Mouse (Mus musculus) ovary, postnatal 14 days (tissue): ENCODE data around the gene Amotl1.
"Not testable (repeated sequence)": the region's sequence is repeated elsewhere in the genome, so short reads cannot be mapped to it uniquely, and the experiment has no call there.

Experiments used
- DNase-seq: peaks from one replicate; pipeline ENCODE4 v3.0.0; 2022; ENCODE audit warnings: low spot score

Gene Amotl1

DNA sequence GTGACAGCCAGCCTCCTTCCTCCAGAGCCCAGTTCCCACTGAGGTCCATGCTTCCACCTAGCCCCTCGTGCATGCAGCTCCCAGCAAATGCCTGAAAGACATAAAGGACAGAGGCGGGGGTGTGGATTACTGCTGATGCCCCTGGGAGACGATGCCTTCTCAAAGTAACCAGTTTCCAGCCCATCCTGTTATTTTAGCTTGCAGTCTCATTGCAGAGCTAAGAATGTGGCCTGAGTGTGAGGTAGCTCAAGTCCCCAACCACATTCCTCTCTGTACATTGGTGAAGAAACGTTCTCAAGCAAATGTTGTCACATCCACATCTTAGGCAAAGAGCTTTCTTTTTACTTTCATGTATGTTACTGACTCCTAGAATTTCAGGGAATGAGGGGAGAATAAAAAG, at the start of gene Amotl1:
Gene Amotl1, minus strand, starts transcription at position 101 of the 400 bp plus-strand sequence.
- no peak for DNase-seq

DNA sequence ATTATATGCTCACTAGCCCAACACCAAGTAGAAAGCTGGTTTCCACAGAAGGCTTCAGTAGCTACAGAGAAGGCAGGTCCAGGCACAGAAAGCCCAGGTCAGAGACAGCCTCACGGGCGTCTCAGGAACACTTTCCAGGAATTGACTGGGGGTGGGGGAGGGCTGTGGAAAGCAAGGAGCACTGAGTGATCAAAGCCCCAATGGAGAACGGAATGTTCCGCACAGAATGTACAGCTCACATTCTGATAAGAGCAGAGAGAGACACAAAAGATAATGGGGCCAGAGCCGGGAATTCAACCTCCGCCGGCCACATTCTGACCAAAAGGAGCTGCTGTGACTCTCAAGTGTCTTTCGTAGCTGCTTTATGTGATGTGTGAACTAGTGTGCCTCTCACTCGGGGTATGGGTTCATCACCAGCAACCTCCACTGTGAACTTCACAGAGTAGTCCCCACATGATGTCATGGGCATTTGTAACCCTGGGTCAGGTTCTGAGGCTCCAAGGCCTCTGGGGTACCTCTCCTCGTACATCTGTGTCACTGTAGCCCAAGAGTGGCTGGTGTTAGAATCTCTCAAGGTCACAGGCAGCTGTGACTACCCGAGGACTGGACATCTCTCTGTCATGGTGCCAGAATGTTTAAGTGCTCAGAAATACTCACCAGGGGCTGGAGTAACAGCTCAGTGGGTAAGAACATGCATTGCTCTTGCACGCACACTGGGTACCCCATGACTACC, 44.7 kb upstream of the Amotl1 start:
- DNase-seq = no peak

DNA sequence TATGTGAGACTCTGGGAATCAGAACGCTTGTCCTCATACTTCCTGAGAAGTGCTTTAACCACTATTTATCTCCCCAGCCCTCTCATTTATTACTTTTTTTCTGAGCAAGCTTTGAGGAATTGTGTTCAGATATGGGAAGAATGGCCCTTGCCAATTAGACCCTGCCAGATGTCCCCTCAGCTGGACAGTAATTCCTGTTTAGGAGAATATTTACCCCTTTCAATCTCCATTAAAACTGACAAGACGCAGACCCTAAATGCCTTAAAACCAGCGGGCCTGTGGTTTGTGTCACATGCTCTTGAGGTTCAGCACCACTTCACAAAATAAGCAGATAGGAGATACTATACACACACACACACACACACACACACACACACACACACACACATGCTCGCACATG, 39.5 kb upstream of the Amotl1 start:
- DNase-seq = no peak

DNA sequence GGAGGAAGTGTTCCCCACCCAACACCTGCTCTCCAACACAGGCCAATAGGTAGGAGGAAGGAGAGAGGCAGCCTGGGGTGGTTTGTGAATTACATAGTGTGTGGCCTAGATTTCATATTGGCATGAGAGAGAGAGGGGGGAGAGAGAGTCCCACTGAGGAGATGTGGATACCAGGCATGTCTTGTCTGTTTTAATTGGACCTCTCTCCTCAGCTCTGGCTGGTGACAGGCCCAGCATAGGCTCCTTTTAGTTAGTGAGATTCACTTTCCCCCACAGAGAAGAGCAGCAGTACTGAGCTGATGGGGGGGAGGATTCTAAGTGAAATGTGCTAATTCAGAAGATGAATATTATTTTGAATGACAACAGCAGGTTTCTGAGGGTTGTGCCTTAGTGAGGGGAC, 37.9 kb upstream of the Amotl1 start:
- DNase-seq = no peak

DNA sequence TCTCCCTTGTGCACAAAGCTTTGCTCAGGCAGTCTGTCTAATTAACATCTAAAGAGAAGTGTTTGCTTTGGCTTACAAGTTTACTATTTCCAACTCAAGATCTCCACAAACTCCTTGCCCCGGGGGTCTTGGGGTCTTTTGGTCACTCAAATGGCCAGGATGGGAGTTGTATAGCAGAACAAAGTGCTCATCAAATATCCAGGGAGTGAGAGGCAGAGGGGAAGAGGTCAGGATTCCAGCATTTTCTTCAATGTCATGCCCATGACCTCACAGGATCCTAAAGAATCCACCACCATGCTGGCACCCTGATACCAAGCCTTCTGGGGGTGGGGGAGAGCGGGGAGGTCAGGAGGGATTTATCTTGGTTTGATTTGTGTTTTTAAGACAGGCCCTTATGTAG, 35.7 kb upstream of the Amotl1 start:
- DNase-seq = no peak

DNA sequence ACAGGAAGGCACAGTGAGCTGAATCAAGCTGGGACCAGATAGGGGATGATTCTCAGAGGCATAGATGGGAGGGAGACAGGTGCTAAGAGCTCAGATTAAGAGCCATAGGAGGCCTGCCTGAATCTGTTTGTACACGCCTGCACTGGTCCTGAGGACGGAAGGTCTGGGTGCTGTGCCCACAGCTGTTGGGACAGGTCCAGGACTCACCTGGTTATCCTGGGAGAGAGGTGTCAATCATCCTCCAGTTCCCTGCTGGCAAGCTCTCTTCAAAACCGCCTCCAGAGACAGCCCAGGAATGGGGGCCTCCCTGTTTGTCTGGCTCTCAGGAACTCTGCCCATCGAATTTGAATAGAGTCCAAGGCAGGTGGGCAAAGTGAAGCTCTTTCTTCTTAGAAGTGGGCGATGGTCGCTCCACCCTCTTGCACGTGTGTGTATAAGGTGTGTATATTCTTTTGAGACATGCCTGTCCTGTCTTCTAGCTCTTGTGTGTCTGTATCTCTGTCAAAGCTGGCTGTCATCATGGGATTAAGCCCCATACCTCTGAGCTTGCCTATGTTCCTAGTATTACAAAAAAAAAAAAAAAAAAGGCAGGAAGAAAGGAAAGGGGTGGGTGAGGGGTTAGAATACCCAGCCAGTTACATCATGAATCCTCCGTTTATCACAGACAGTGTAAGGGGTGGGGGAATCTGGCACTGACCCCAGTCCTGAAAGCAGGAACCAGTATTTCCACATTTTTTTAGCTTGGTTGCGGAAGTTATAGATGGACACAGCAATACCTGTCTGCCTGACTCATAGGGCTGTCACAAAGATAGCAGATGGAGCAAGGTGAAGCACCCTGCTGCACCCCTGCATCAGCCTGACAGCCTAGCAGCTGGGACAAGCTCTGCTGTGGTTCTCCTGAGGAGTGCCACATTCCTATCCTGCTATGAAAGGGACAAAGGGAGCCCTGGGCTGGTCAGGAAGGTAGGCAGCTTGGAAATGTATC, 31.1 kb upstream of the Amotl1 start:
- DNase-seq = no peak

DNA sequence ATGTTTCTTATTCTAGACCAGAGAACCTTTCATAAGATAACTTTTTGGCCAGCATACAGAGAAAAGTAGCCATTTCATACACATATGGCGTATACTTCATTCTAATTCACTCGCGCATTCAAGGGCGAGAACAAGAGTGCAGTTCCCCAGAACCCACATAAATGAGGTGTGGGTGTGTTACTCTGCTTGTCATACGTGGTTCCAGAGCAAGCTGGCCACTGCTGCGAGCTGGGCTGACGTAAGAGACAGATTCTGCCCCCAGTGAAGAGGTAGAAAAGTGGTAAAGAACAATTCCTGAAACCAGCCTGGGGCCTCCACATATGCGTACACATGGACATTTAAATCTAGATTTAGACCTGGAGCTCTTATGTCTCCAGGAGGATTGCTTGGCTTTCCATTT, 29.6 kb upstream of the Amotl1 start:
- DNase-seq = no peak

DNA sequence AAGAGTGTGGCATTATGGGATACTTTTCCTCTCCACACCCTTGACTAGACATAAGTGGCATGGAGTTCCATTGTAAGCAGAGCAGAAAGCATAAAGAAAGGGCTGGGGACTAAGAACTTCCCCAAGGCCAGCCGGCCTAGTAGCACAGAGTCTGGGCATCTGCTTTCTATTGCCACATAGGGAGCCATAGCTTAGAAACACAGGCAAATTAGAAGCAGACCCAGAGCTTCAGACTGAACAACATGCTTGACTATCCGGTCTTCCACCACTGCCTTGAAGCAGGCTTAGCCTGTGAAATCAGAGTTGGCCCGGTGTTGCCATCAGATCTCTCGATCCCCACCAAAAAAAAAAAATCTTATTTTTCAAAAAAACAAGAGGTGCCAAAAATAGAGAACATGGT, 28.3 kb upstream of the Amotl1 start:
- DNase-seq = no peak

DNA sequence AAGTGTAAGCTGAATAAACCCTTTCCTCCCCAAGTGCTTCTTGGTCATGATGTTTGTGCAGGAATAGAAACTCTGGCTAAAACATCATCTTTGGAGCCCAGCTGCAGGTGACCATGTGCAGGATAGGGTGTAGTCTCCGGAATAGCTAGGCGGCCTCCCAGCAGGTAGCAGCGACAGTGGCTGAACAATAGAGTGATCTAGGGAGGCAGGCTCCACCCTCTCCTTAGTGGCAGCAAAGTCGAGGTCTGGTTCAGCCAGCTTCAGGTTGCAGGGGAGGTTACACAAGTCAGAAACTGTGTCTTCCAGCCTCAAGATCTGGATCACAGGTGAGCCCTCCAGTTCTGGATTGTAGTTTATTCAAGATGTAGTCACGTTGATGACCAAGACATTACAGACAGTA, 27.1 kb upstream of the Amotl1 start:
- DNase-seq = not testable (repeated sequence)

DNA sequence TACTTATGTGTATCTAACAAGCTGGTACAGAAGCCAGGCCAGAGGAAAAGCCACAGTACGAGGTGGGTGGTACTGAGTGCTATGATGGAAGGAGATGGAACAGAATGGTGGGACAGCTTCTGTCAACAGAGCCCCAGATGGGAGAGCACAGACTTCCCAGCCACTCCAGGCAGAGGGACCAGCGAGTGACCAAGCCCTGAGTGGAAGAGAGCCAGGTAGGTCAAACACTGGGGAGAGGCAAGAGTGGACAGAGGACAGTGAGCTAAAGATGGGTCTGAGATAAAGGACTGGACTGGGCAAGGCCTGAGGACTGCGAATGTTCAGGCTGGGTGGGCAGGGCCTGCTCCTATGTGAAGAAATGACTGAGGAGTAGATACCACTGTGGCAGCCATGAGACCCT, 23.5 kb upstream of the Amotl1 start:
- no peak for DNase-seq

DNA sequence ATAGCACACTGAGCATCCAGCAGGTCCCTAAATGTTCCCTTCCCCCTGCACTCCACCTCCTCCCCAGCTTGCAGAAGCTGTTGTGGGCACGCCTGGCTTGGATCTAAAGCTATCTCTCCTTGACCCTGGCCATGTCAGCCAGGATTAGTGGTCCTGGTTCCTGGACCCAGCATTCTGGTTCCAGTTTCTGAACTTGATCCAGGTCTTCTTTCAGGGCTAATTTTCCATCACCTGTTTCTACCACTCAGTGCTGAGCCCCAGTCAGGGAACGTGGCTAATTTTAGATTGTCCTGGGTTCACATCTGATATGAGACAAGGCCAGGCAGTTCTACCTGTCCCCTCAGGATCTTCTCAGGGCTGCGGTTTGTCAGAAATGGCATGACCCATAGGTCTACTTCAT, 21.2 kb upstream of the Amotl1 start:
- no peak for DNase-seq

DNA sequence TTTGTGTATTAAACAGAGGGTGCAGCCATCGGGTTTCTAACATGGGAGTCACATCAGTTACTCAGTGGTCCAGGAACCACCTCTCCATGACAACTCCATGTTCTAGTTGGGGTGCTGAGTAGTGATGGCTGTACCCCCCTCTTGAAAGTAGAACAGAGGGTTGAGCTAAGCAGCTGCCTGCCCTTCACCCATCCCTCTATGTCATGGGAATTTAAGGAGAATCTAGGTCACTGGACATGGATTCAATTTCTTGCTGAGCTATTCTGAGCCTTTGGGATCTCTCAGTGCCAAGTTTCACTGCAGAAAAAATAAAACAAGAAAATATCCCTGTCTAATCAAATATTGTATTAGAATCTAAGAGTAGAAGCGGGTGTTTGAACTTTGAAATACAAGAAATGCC, 18.7 kb upstream of the Amotl1 start:
- DNase-seq = no peak

DNA sequence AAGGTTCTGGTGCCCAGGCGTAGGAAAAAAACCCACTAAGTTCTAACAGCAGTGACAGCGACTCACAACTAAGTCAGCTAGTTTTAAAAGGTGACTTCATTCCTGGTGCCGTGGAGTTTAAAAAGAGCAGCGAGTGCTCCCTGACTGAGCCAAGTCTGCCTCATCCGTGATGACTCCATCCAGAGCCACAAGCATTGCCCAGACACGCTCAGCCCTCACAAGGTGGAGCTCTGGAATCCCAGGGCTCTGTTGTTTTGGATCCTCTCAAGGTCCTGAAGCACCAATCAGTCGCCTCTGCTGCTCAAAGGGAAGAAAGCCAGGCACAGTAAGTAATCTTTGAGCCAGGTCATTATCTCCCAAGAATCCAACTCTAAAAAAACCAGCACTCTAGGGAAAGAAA, 18.0 kb upstream of the Amotl1 start:
- no peak for DNase-seq

DNA sequence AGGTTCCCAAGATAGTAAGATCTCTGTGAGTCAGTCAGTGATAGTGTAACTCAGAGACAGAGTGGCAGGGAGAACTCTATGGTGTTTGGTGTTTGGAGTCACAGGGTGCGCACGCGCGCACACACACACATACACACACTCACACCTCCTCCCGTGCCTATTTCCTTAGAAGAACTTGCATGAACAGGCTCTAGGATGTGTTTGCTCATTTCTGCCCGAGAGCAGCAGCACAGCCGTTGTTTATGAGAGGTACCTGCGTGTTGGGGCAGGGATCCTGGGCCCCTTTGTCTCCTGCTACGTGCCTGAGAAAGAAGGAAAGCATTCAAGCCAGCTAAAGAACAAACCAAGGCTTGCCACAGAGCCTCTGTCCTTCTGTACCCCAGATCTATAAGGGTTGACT, 17.3 kb upstream of the Amotl1 start:
- DNase-seq = no peak

DNA sequence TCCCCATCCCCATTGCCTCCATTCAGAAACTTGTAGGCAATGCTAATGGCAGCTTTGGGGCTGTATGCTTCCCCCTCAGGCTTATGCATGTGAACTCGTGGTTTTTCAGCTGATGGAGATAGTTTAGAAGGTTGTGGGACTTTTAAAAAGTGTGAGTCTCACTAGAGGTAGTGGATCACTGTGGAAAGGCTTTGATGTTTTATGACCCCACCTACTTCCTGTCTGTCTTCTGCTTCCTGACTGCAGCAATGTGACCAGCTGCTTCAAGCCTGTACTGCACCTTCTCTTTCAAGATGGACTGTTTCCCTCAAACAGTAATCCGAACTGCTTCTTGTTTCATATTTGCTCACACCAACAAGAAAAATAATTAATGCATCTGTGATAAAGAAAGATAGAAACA, 13.1 kb upstream of the Amotl1 start:
- no peak for DNase-seq

DNA sequence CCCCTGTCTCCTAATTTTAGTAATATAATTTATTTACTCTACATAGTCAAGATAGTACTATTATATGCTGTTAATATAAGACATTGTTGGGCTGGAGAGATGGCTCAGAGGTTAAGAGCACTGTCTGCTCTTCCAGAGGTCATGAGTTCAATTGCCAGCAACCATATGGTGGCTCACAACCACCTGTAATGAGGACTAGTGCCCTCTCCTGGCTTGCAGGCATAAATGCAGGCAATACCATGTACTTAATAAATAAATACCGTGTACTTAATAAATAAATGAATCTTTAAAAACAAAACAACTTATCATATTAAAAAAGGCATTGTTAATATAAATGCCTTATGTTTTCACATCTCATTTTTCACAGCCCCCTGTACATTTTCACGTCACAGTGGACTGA, 9.2 kb upstream of the Amotl1 start:
- DNase-seq = no peak

DNA sequence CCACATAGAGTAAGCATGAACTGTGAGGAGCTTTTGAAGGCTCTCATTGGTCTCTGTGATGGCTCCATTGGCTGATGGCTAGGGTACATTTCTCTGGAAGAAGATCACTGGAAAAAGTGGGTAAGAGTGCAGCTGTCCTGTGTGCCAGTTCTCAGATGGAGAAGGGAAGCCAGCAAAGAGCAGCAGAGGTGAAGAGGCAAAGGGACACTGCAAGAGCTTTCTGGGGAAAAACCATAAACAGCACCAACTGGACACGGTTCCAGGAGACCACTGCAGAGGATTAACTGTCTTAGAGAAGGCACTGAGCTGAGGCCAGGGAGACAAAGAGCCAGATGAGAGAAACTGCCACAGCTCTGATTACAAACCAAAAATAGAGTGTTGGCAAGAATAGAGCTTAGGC, 7.9 kb upstream of the Amotl1 start:
- no peak for DNase-seq

DNA sequence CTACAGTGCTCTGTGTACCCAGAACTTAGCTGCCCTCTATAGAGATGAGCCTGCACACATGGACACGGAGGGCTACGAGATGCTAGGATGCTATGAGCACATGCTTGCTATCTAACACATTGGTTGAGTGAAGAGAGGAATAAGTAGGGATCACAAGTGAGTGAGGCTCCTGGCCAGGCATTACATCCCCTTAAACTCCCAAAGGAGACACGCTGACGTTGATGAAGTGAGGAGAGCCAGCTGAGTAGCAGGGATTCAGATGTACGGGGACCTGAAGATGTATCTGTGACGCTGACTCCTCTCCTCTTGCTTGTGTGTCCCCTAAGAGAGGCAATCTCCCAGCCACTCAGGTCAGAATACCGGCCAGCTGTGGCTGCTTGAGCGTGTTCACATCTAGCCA, 3.0 kb upstream of the Amotl1 start:
- DNase-seq = no peak

DNA sequence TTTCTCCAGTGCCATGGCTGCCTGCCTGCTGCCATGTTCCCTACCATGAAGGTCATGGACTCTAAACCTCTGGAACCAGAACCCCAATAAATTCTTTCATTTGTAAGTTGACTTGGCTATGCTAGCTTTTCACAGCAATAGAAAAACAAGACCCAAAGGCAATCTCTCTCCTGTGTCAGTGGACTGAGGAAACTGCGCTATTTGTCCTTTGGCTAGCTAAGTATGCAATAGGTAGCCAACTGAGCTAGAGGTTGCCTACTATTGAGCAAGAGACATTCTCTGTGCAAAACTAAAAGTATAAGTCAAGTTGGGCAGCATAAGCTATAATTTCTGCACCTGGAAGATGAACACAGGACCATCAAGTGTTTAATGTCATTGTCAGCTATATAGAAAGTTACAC, 1.8 kb upstream of the Amotl1 start:
- DNase-seq = no peak

DNA sequence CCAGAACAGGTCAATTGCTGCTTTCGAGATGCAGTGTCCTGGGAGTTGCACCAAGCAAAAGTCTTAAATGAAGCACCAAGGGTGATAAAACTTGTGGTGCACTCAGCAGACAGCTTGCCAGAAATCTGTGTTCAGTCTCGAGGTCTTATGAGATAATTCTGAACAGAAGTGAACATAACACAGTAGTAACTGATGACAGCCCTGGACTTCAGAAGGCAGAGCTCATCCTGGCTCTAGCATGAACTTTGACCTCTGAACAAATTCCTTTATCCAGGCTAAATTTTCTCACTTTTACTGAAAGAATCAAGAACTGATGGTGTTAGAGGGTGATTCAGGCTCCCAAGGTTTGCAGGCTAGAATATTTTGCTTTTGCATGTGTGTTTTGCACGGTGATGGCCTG, 1.2 kb upstream of the Amotl1 start:
- DNase-seq = no peak

DNA sequence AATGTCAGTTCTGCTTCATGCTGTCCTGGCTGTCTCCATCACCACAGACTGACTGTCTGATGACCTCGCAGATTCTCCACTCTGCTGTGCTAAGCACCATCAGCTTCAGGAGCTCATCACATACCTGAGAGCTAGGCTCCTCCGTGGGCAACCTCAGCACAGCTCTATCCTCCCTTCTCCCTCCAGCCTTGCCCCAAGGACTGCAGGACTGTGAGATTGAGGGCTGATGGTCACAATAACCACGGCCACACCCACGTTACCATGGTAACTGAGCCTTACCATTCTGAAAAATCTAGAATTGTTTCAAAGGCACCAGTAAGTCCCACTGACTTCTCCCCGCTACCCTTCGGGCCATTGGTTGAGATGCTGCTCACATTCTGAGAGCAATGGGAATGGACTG, 1.5 kb downstream of the Amotl1 start:
- DNase-seq = no peak

DNA sequence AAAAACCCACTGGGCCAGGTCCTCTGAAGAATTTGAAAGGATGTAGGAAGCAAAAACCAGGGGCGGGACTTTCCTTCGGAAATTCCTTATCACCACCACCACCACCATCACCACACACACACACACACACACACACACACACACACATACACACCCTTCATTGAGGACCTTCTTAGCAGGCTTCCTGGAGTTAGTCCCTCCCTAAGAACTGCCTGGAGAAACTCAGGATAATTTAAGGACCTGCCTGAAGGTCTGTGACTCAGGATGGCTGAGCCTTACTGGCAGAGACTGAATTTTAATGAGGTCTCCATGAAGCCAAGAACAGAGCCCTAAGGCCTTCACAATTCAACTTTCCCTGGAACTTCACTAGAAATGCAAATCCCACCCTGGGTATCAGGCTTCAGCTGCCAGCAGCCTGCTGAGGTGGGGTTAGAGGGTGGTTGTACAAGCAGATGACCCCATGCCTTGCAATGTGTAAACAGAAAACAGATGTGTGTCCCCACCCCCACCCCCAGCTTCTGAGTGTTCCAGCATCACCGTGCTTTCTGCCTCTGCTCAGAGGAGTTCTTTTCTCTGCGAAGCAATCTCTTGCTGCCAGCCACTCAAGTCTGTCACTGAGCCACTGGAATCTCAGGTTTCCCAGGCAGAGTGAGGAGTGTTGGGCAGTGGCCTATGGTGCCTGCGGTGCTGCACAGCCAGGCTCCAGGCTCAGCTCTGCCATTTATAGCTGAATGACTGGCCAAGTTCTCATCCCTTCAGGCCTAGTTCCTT, 2.4 kb downstream of the Amotl1 start:
- no peak for DNase-seq
